Mouse (Mus musculus) liver, embryonic 14.5 days (tissue): ENCODE measurements at regions not wholly inside any gene's neighbourhood (a gene's known extent, or its start where the extent isn't known, plus 50 kb on each side); places are given as distances from the start of the nearest gene placed in this dataset.

Experiments used
- CTCF ChIP-seq: IDR thresholded peaks from 2 replicates; pipeline ENCODE4 v1.5.1; 2016; ENCODE audit warnings: antibody characterized with exemption, low read depth, control low read depth
- EP300 ChIP-seq: IDR thresholded peaks from 2 replicates; pipeline ENCODE4 v1.6.1; 2016; ENCODE audit warnings: antibody characterized with exemption, low read depth

DNA sequence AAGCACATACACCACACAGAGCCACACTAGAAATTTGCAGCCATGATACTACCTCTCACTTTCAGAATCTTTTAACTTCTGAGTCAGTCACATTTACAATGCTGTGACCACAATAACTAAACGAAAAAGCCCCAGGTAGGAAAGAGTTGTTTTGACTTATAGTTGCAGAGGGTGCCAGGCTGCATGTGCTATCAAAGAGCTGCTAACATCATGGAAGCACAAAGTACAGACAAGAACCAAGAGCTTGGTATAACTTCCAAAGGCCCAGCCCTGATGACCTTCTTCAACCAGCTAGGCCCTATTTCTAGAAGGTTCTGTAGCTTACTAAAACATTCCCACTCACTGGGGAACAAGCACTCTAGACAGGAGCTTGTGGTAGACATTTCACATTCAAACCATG is 314.1 kb upstream of the Plxna2 start:
- no peak for TF ChIP-seq EP300
- TF ChIP-seq CTCF = no peak
